Mouse (Mus musculus) gonadal fat pad, adult 2 months (tissue): ENCODE measurements around the gene Krt88. TPM values are rescaled to one million over a fixed set of nuclear protein-coding genes. Genes with fewer than 3 reads are reported as not detected.

Experiments used
- DNase-seq: peaks from one replicate; pipeline ENCODE4 v3.0.0-alpha.2; 2012; ENCODE audit warnings: low read depth
- polyA plus RNA-seq: library from polyadenylated mRNA; depleted of rRNA; stranded (reverse); fragments of >200 nt; gene quantifications from 2 replicates; pipeline ENCODE4 v1.2.3, GENCODE M21; 2012; rRNA removed

The Krt88 gene
- 0.14 and 0.38 TPM in 2 replicates for polyA plus RNA-seq

- no peak for DNase-seq
Measured at GRCm38 (mm10) chr15:101447444-101447843, at the start of gene Krt88. TSS of gene Krt88 (plus strand) at chr15:101447744.

- DNase-seq, result no peak
Measured at GRCm38 (mm10) chr15:101398269-101398668, 49.3 kb upstream of the Krt88 start.

GRCm38 (mm10) chr15:101410775-101411174 is 36.8 kb upstream of the Krt88 start, which contains the start of gene Krt7:
TSS of gene Krt7 (plus strand) at chr15:101411043.
- DNase-seq, result no peak

GRCm38 (mm10) chr15:101412188-101412587 is 35.4 kb upstream of the Krt88 start:
- no peak for DNase-seq

GRCm38 (mm10) chr15:101413916-101414635 is 33.5 kb upstream of the Krt88 start:
- DNase-seq, result no peak

GRCm38 (mm10) chr15:101414807-101415565 is 32.6 kb upstream of the Krt88 start:
- DNase-seq, result no peak

GRCm38 (mm10) chr15:101418950-101419349 is 28.6 kb upstream of the Krt88 start:
- DNase-seq, result no peak

GRCm38 (mm10) chr15:101420903-101421302 is 26.6 kb upstream of the Krt88 start:
- no peak for DNase-seq

- DNase-seq, result no peak
Measured at GRCm38 (mm10) chr15:101424914-101425313, 22.6 kb upstream of the Krt88 start.

- no peak for DNase-seq
Measured at GRCm38 (mm10) chr15:101436611-101437010, 10.9 kb upstream of the Krt88 start.

GRCm38 (mm10) chr15:101438555-101438954 is 9.0 kb upstream of the Krt88 start, which contains the start of gene Krt87:
TSS of gene Krt87 (minus strand) at chr15:101438804.
- DNase-seq, result no peak

GRCm38 (mm10) chr15:101440837-101441236 is 6.7 kb upstream of the Krt88 start:
- no peak for DNase-seq

- DNase-seq, result no peak
Measured at GRCm38 (mm10) chr15:101446572-101446971, 972 bp upstream of the Krt88 start.

- no peak for DNase-seq
Measured at GRCm38 (mm10) chr15:101453093-101453736, 5.7 kb downstream of the Krt88 start.

- no peak for DNase-seq
Measured at GRCm38 (mm10) chr15:101454774-101455173, 7.2 kb downstream of the Krt88 start.

- no peak for DNase-seq
Measured at GRCm38 (mm10) chr15:101455292-101455691, 7.7 kb downstream of the Krt88 start.

- DNase-seq, result no peak
Measured at GRCm38 (mm10) chr15:101455891-101456290, 8.3 kb downstream of the Krt88 start.

GRCm38 (mm10) chr15:101458361-101458930 is 10.9 kb downstream of the Krt88 start:
- DNase-seq, result no peak

- DNase-seq, result no peak
Measured at GRCm38 (mm10) chr15:101459283-101459682, 11.7 kb downstream of the Krt88 start.

GRCm38 (mm10) chr15:101463651-101464050 is 16.1 kb downstream of the Krt88 start, which contains the start of gene Krt81:
TSS of gene Krt81 (minus strand) at chr15:101463751.
- DNase-seq, result no peak

- DNase-seq, result no peak
Measured at GRCm38 (mm10) chr15:101469093-101469492, 21.5 kb downstream of the Krt88 start.

- no peak for DNase-seq
Measured at GRCm38 (mm10) chr15:101472952-101473528, 25.5 kb downstream of the Krt88 start, which contains the start of gene Krt86. TSS of gene Krt86 (plus strand) at chr15:101473478.
